Mouse (Mus musculus) mouse trophoblast stem cell (cell line): ENCODE measurements around the gene Sf3b2.
"Not testable (repeated sequence)": the region's sequence is repeated elsewhere in the genome, so short reads cannot be mapped to it uniquely, and the experiment has no call there.

Experiments
- in situ Hi-C, 2 experiments: fragments of 300-500 bp; cut with MseI, MboI; formaldehyde crosslinking; loops; 2 replicates in 1 of 2; 3 replicates in 1 of 2; pipeline ENCODE4 v1.15.1; 2025

Sf3b2 gene

DNA sequence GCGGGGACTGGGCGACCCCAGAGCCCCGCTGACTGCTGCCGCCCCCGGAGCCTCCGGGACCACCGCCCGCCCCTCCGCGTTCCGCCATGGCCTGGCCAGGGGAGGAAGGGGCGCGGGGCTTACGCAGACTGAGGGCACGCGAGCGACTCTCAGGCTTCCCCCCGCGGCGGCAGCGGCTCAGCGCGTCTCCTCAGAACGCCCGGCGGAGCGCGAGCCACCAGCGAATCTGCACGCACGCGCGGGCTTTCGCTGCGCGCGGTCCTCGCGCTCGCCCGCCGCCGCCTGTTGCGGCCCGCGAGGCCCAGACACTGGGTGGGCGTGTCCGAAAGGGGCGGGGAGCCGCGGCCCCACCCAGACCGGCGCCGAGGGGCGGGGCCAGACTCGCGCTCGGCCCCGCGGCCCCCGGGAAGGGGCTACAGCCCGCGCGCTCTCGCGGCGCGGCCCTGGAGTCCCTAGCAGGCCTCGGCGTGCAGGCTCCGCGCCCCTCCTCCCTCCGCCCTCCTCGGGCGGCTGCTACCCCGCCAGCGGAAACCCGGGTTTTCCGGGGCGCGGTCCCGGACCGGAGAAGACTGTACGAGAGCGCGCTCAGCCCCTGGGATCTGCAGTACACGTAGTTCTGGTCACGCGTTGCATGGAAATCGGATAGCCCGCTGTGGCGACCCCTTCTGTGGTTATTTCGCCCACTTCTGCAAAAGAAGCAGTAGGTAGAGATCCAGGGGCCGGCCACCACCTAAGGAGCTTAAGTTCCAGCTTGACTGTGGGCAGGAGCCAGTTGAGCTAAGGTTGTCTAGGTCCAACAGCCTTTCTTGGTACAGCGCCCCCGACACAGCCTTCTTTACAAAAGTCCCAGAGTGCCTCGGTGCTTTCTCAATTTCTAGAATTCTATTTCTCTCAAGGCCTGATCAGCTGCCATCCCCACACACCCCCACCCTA is 22.2 kb downstream of the Sf3b2 start, which contains the start of gene Pacs1:
Gene Pacs1 (minus strand): TSS at position 319 of the 933 bp plus-strand sequence.
- in situ Hi-C loops: no loop called here

GRCm38 (mm10) chr19:5272326-5272795 is 22.9 kb downstream of the Sf3b2 start:
- in situ Hi-C loops: no loop called here

DNA sequence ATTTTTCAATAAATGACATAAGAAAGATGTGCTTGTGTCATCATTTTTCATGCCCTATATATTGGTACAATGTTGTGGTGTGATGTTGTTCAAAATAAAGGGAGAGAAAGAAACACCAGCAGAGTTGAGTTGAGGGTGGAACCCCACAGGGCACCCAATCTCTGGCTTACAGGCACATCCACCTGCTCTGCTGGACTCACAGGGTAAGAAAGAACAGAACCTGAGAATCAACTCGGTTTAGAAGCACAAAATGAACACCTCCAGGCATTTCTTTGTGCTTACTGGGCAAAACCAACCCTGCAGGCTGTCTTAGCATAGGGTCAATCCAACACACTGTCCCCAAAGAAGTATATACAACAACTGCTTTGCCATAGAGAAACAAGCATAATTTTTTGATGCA is 23.8 kb downstream of the Sf3b2 start:
- in situ Hi-C loops: no loop called here

DNA sequence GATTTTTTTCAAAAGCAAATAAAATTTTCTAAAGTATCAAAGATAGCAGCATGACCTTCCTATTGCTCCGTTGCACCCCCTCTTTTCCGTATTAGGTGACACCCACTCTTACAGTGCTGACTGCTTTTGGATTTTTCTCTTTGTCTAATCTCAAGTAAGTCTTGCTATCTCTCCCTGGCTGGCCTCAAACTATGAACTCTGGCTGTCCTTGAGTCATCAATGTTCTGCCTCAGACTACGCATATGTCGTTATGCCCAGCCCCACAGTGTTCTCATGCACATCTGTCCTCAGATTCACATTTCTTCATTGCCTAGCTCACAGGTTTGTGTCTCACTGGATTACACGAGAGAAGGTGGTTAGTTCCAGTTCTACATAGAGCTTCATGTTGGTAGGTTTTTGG is 25.9 kb downstream of the Sf3b2 start:
- in situ Hi-C loops: no loop called here

GRCm38 (mm10) chr19:5268875-5269274 is 26.4 kb downstream of the Sf3b2 start:
- in situ Hi-C loops: no loop called here

GRCm38 (mm10) chr19:5268017-5268416 is 27.2 kb downstream of the Sf3b2 start:
- in situ Hi-C loops: no loop called here

GRCm38 (mm10) chr19:5267015-5267414 is 28.2 kb downstream of the Sf3b2 start:
- in situ Hi-C loops: no loop called here

- in situ Hi-C loops: no loop called here
These were observed 38.1 kb downstream of the Sf3b2 start for GRCm38 (mm10) chr19:5257140-5257539.

DNA sequence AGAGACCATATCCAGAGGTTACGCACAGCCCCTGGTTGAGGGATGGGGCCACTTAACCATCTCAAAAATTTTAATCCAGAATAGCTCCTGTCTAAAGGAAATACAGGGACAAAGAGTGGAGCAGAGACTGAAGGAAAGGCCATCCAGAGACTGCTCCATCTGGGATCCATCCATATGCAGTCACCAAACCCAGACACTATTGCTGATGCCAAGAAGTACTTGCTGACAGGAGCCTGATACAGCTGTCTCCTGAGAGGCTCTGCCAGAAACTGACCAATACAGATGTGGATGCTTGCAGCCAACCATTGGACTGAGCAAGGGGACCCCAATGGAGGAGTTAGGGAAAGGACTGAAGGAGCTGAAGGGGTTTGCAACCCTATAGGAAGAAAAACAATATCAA is 58.3 kb downstream of the Sf3b2 start:
- in situ Hi-C loops: not testable (repeated sequence)

DNA sequence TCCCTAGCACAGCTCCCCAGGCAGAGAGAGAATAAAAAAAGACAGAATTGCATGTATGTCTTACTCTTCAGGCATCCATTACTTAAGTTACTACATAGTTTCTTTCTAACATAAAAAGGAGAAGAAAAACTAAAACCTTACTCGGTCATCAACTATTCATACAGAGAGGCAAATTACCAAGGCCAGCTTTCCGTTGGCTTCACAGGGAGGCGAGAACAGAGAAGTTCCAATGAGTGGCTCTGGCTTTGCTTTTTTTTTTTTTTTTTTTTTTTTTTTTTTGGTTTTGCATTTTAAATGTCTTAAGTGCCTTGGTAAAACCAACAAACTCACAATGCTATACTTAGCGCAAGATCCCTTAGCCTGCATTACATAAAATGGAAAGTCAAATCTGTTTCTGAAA is 62.6 kb downstream of the Sf3b2 start:
- in situ Hi-C loops: no loop called here

- in situ Hi-C loops: no loop called here
These were observed 65.1 kb downstream of the Sf3b2 start for GRCm38 (mm10) chr19:5230110-5230509.

DNA sequence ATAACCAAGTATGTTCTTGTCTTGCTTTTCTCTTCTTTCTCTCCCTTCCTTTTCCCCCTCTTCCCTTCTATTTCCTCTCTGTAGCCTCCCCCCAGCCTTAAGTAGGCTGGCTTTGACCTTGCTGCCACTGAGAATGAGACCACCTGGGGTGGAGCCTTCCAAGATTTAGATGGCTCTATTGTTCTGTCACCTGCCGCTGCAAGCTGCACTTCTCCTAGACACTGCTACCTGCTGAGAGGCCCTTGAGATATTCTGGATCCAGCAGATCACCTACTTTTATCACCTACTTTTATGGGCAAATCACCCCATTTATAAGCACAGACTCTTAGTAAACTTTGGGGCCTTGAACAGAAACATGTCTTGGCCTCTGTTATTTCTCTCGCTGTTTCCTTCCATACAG is 70.6 kb downstream of the Sf3b2 start:
- in situ Hi-C loops: no loop called here

- in situ Hi-C loops: no loop called here
These were observed 71.2 kb downstream of the Sf3b2 start for GRCm38 (mm10) chr19:5224077-5224476.
